Mouse (Mus musculus) retina, postnatal 1 day (tissue): ENCODE data around the gene Etl4.
"Not testable (repeated sequence)": the region's sequence is repeated elsewhere in the genome, so short reads cannot be mapped to it uniquely, and the experiment has no call there.

Experiments used
- DNase-seq: peaks from one replicate; pipeline ENCODE4 v3.0.0-alpha.2; 2012

The Etl4 gene

DNA sequence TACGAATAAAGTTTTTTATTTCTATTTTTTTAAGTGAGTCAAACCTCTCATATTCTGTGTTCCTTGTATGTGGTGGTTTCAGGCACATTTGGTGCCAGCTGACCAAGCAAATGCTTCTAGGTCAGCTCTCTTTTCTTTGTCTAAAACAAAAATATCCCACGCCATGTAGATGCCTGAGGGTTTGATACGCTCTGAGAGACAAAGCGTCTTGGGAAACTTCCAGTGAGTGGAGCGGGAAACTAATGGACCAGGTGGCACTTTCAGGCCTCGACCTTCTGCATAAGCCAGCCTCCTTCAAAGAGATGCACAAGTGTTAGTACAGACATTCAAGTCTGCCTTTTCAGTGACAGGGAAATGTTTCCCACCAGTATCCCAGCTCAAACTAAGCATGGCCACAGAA lies 426.6 kb downstream of the Etl4 start:
- DNase-seq = no peak

DNA sequence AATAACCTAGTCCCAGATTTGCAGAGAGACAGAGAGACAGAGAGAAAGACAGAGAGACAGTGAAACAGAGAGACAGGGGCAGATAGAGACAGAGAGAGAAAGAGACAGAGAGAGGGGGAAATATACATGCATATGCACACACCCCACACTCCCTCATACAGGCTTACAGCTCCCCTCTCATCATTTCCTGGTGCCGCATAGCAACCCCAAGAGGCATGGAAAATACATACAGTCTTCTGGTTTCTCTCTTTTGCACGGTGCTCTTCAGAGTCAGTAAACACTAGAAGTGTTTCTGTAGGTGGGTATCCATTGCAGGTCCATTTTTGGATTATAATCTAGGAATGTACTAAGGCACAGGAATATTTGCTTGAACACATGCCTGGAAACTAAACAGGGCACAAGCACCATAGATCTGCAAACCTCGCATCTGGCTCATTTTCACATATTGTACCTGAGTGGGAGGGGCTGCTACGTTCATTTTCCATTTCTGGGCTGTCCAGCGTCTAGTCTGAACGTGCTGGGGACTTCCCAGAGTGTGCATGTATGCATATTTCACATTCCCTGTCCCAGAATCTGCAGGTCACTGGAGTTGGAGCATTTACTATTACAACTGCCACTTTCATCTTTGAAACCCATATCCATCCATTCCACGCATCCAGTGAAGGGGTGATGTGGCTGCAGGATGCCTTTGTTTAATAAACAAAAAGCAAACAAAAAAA lies 429.6 kb downstream of the Etl4 start:
- peak; percentile 20 for DNase-seq

DNA sequence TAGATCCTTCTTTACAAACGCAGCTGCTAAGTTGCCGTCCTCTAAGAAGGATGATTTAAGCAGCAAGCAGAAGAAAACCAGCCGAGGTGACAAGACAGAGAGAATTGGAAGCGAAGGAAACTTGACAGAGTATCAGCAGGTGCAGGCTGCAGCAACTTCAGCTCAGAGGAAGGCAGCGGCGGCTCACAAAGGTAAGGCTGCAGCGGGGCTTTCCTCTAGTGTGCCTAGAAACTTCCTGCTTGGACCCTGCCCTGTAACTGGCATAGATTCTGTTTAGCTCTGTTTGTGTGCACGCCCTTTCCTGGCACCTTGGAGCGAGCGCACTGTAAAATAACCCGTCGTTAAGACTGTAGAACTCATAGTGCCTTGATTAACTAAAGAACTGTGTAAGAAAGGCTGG lies 430.3 kb downstream of the Etl4 start:
- peak; percentile 40 for DNase-seq

DNA sequence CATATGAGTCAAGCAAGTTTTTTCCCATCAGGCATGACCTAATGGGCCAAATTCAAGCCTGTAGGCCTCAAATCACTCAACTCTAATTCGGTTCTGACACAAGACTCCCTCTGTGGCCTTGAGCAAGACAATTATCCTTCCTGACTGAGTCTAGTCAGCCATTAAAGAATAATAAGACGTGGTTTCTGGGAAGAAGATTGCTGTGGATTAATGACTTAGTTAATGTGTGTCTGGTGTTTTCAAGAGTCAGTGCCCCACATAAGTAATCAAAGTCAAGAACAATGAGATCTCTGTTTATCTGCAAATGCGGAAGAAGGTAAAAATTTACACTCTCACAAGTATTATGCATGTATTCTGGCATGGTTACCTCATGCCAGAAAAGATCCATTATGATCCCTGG lies 437.3 kb downstream of the Etl4 start:
- peak; percentile 73 for DNase-seq

DNA sequence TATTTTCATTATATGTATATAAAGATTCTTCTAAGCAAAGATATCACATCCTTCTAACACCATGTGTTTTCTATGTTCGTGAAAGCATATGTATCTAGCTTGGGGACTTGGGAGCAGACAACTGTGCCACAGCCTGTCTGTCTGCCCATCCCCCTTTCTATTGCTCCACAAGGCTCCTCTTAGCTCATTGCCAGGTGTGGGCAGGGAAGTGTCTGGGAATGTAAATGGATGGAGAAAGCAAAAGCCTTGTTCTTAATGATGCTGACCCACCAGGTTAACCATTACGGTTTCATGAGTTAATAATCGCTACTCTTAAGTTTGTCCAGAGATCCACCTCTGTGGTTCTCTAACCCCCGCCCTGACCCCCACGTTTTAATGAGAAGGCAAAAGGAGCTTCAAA lies 439.7 kb downstream of the Etl4 start:
- DNase-seq = no peak

DNA sequence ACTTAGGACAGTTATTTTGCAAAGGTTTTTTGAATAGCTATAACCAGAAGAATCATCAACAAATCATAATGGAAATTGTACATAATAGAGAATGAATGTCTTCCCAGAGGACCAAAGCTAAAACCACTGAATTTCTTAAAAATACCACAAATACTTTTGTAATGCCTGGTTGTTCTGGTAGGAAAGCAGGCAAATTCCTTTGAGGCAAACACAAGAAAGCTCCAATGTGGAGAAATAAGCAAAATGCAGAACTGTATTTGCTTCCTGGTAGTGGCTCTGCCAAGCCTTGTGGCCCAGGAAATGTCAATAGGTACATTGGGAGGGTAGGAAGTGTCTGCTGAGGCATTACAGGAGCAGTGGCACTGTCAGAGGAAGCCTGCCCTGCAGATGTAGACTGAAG lies 443.2 kb downstream of the Etl4 start:
- no peak for DNase-seq

DNA sequence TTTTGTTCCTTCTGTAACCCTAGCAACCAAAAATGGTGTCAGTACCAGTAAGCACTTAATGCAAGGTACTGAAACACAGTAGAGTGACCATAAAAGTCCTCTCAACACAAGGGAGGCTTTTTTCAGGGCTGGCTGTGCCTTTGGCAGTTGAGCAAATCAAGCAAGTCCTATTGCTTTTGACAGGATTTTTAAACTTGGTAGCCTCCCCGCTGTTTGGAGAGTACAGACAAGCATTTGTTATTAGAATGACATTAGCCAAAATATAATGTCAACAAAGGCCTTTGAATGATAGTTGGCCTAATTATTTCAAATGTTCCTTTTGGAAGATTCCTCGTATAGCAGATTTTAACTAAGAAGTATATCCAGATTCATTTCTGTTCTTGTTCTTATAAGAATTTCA lies 467.4 kb downstream of the Etl4 start:
- DNase-seq = peak; percentile 68

DNA sequence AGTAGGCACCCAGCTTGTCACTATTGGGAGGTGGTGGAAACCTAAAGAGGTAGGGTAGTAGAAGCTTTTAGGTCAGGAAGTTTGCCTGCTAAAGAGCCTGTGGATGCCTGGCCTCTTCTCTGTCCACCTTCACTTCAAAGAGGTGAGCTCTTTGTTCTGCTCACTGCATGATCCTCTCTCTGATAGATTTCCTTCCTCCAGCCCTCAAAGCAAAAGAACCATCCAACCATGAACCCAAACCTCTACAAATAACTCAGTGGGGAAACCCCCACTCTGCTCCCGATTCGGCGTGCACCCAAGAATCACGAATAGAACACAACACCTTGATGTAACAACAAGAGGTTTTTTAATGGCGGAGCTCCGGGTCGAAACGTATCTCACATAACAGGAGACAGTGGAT lies 471.3 kb downstream of the Etl4 start:
- DNase-seq = not testable (repeated sequence)

DNA sequence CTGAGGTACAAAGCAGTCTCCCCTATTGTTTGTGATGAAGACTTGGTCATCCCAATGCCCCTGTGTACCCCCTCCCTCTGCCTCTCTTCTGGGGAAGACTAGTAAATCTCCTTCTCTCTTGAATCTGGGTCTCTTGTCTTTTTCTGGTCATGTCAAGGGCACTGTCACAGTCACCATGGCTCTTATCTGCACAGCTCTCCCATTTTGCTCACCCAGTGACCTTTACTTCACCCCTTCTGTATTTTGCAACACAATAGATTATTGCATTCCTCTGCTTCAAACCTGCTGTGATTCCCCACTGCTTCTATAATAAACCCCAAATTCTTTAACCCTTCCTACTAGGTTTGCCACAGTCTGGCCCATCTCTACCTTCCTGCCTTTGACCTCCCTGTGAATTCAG lies 484.5 kb downstream of the Etl4 start:
- peak; percentile 41 for DNase-seq

DNA sequence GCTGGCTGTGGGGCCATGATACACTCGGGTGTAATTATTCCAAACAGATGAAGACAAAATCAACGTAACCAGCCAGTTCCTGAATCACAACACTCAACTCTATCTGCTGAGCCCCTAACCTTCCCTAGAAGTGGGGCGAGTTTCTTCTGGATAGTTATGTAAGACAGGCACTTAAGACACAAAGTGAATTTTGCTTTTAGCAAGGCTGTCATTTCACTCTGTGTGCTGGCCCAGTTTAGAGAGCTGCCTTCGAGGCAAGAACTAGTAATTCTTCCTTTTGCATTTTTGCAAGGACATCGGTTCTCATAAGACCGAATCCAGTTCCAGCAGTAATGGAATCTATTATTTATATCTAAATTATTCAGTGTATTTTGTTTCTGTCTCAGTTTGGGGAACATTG lies 487.4 kb downstream of the Etl4 start:
- no peak for DNase-seq

DNA sequence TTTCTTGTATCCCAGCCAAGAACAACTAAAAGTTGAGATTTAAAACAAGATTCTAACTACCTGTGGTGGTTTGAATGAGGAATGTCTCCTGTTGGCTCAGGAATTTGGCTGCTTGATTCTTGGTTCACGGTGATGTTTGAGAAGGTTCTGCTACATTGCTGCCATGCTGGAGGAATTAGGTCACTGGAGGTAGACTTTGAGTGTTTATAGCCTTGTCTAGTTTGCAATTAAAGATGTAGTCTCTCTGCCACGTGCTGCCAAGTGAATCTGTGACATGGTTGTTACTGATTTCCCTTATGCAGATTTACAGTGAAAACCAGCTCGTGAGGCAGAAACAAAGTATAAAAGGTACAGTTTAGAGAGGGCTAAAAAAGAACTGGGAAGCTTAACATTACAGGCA lies 491.0 kb downstream of the Etl4 start:
- DNase-seq = no peak

DNA sequence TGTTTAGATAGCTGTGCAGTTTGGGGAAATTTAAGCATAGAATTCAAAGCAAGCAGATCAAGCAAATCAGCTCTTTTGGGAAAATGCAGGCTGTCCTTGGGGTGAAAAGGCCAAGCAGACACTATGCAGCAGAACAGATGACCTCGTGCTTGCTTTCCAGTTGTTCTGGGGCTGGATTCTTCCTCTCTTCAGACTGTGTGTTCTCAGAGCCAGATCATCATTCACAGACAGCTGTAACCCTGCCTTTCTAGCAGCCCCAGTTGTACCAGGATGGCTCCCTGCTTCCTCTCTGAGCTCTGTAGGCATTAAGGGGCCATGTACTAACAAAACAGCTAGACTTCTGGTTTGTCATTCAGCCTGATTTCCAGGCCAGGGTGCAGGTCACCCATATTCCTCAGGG lies 494.8 kb downstream of the Etl4 start:
- no peak for DNase-seq

DNA sequence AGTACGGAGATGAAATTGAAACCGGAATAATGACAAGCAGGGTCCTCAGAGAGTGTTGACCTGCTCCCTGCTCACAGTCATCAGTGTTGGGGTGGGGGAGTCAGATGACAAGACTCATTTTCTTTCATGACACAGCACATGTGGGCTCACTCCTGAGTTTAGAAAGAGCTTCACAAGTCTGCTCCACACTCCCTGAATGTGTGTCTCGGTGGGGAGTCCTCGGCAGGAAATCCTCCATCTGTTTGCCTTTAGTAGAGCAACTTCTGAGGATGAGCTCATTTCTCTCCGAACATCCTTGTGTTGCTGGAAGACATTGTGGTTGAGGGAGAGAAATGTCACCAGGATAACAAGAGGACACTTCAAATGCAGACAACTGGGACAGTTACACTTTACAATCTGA lies 497.5 kb downstream of the Etl4 start:
- DNase-seq = no peak

DNA sequence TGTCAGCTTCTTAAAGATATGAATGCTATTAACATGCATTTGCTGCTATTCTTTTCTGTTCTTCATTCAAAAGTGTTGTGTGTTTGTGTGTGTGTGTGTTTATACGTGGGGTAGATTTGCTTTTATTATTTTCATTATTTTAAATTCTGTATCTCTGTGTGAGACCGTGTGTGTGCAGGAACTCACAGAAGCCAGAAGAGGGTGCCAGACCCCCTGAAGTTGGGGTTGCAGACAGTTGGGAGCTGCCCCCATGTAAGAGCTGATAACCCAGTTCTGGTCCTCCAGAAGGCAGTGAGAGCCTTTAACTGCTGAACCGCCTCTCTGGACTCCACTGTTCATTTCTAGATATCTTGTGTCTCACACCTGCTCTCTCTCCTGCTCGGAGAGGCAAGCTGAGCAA lies 505.3 kb downstream of the Etl4 start:
- DNase-seq = no peak

DNA sequence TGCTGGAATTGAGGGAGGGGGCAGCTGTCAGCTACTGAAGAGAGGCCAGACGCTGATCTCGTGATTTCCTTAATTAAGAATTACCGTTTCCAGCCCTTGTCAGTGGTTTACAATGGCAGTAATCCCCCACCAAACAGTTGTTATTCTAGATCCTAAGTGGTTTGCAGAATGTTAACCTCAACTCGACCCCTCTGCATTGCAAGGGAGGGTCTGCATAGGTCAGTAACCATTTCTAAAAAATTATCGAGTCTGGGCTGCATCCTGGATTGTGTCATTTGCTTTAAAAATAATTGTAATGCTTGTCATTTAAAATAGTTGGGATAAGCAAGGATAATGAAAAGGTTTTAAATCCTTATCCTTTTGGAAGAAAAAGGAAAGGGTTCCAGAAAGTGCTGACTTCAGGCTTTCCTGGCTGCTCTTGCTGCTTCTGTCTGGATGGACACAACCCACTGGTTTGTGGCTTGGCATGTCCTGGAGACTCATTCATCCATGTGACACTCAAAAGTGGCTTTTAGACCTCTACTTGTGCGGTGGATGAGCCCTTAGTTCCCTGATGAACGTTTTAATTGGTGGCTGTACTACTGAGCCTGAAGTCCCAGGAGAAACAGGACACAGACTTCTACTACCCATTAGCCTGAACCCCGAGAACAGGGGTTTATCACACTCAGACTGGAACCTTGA lies 507.5 kb downstream of the Etl4 start:
- DNase-seq = peak; percentile 65

DNA sequence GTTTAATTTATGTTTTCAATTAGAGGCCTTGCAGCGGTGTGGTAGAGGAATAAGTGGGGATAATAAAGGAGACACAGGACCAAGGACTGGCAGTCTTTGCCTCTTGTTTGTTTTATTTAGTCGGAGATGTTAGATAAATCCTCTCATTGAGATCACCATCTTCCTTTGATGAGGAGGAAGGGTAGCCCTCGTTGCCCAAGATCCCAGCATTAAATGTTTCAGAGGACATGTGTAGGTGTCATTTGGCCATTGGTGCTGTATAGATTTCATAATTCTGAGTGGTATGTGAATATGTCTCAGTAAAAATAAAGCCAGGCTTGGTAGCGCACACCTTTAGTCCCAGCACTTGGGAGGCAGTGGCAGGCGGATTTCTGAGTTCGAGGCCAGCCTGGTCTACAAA lies 508.4 kb downstream of the Etl4 start:
- no peak for DNase-seq

DNA sequence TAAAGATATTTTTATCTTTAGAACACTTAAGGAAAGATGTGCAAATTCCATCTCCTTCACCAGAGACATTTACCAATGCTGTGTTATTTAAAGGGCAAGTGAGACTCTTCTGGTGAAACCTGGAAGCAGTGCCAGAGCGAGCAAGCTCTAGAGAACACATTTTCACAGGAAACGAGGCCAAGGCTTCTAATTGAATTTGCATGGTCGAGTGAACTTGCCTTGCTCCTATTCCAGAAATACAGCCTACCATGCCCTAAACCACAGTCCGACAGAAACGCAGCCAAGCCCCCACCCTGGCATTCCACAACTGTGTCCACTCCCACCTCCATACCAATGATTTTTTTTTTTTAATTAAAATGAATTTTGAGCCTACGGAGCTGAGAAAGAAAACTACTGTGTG lies 510.4 kb downstream of the Etl4 start:
- peak; percentile 92 for DNase-seq

DNA sequence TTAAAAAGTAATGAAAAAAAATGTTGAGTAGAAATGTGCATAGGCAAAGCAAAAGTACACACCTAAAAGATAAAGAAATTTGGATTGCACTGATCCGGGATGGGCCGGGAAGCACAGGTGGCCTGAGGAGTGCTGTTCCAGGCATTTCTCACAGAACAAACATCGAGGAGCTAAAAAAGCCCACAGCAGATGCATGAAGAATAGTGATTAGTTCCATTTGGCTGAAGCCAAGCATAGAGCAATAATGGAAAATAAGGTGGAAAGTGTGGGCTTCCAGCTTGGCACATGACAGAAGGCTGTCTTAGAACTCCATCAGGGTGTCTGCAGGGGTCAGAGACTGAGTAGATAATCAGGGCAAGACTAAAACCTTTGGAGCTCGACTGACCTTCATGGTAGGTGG lies 512.7 kb downstream of the Etl4 start:
- peak; percentile 40 for DNase-seq

DNA sequence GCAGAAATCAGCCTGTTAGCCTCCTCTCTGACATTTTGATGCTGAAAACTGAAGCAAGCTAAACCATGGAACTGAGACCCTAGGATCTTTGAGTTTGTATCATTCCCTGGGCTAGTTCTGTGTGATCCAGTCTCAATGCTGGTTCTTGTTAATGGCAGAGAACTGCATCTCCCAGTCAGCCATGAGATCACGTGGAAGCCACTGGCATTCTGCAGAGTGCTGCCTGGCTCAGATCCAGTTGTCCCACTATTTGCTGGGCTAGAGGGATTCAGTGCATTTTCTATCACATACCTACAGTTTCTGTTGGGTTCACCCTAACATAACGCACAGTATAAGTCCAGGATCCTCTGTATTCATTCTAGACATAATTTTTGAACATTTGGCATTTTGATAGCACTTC lies 524.1 kb downstream of the Etl4 start:
- no peak for DNase-seq

DNA sequence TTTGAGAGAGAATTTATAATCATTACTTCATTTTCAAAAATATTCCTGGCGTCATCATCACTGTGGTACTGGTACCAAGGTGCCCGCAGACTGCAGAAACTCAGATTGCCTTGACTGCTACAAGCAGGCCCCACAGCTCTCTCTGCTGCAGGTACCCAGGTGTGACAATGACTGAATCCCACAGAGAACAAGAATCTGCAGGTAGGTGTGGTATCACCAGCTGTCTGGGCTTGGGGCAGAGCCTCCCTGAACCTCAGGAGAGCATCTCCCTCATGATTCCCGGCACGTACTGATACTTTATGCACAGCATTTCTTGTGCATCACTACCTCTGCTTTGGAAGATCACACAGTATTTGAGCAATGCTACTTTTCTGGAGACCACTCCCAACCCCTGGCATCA lies 526.0 kb downstream of the Etl4 start:
- DNase-seq = no peak

DNA sequence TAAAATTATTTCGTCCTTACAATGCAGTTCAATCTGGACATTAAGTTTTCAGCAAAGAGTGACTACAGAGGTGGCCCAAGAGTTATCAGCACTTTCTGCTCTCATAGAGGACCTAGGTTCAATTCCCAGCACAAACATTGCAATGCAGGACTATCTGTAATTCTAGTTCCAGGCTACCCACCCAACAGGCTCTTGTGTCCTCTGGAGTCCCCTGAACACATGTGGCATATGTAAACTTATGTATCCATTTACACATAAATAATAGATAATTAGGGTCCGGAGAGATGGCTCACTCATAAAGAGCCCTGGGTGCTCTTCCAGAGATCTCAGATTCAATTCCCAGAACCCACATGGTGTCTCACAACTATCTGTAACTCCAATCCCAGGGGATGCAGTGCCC lies 533.2 kb downstream of the Etl4 start:
- DNase-seq = no peak

DNA sequence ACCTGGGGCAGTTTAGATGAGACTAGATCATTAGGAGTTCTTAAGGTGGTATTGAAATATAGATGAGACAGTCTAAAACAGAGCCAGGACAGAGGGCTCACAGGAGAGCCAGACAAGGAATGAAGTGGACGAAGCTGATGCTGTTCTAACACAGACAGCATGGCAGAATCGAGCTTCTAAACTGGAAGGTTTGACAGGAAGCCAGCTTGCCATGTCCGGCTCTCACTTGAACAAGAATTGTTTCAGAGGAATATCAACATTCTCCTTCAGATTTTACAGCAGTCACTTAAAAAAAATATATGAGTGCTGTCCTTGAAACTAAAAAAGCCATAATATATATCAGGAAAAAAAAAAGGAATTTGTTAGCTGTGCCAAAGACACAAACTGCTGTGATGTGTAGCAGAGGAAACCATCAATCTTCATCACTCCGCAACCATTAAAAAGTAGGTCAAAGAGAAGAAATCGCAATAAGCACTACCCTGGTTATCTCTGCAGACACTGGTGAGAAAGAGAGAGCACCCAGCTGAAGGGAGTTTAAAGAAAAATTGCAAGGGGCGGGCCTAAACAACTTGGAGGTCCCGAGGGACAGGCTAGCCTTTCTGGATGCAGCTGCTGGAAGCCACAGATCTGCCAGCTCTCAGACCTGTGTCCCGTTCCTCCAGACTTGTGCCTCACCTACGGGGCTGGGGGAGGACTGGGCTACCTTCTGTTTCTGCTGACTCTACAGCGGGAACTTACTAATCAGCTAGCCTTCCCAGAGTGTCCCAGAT lies 534.3 kb downstream of the Etl4 start:
- peak; percentile 50 for DNase-seq

DNA sequence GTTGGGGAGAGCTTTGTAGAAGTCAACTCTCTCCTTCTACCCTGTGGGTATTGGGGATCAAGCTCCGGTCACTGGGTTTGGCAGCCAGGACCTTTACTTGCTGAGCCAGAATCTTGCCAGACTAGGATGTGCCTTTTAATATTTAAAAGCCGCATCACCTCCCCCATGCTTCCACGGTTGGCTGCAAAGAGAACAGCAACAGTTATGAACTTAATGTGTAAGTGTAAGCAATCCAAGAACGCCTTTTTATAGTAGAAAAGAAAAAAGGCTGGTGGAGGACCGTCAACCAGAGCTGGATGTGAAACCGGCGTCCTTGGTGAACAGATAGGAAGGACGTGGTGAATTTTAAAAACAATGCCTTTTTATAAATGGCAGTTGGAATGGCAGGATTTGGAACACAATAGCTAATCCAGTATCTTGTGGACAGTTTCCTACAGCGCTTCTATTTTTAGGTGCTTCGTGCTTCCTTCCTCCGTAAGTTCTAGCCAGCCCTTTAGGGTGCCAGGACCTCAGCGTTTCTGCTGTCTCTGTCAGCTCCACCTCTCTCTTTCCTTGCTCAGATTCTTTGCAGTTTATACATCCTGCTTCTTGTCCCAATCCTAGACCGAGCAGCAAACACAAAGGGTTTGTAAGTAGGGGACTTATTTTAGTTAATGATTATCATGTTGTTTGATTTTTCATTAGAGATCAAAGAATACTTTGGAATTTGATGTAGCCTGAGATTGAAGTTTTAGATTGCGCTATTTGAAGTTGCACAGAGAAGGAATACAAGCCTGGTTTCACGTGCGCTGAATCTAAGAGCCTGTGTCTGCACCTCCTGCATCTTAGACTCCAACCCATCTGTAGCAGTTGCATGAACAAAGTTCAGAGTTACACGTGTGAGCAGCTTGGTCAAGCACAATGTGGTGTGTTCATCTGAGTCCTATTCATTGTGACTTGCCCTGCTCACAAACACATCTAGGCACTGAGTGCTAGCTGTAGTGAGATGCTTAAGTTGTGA lies 535.9 kb downstream of the Etl4 start:
- DNase-seq = peak; percentile 1
